ENCODE assay signal across 11 mouse cellular contexts in genomic region chr5:25956611-25957010, GRCm38 (mm10). TPM values are rescaled to one million over a fixed set of nuclear protein-coding genes. Genes with fewer than 3 reads are reported as not detected.
DNase-seq lines count a peak whose midpoint lies in the region; ATAC-seq lines count a peak whose summit lies in the region.
"Not testable (repeated sequence)": the region's sequence is repeated elsewhere in the genome, so short reads cannot be mapped to it uniquely, and the experiment has no call there.
"Had no signal": no experiment of that assay in that cellular context is flagged by ENCODE, and none has a peak within 500 bp of the region (broad histone marks: within the 10 kb centered on the region; RNA-seq: fewer than 3 reads in every experiment).

No protein-coding gene starts in this region.

- not testable (repeated sequence) for H3K4me1 ChIP-seq in embryonic facial prominence, embryonic 12.5 days; hindbrain, embryonic 15.5 days (replicated peaks); limb, embryonic 11.5 days (ENCODE audit: control insufficient read depth, insufficient read depth, low read length); midbrain, embryonic 13.5 days (replicated peaks)

- not testable (repeated sequence) for H3K36me3 ChIP-seq in embryonic facial prominence, embryonic 12.5 days; hindbrain, embryonic 15.5 days; limb, embryonic 11.5 days (ENCODE audit: control insufficient read depth, insufficient read depth, low read length); midbrain, embryonic 13.5 days

- 37% methylated on average over 31 of the region's 32 CpGs for WGBS in embryonic facial prominence, embryonic 12.5 days
- WGBS in hindbrain, embryonic 15.5 days = 35% methylated on average over 32 of the region's 32 CpGs
- WGBS in limb, embryonic 11.5 days = 24% methylated on average over 32 of the region's 32 CpGs
- WGBS in midbrain, embryonic 13.5 days = 40% methylated on average over 32 of the region's 32 CpGs

- ATAC-seq in embryonic facial prominence, embryonic 12.5 days (ENCODE audit: insufficient number of reproducible peaks, insufficient read depth, low FRiP score, low TSS enrichment) = not testable (repeated sequence)
- peak; percentile 25; the same call in 1 of the 2 replicates for ATAC-seq in granulocyte monocyte progenitor cell, adult 5-6 weeks (replicated peaks; ENCODE audit: poor library complexity, severe bottlenecking)
- peak; percentile 71; the same call in 1 of the 2 replicates for ATAC-seq in hindbrain, embryonic 15.5 days (ENCODE audit: low FRiP score, low read depth)
- ATAC-seq in limb, embryonic 11.5 days (ENCODE audit: insufficient number of reproducible peaks, low FRiP score, low TSS enrichment, low read depth) = 0 out of 2 replicates have a peak, but pooled peaks have one; percentile 51
- peak; percentile 83 for ATAC-seq in midbrain, embryonic 13.5 days

- H3K9ac ChIP-seq in embryonic facial prominence, embryonic 12.5 days; hindbrain, embryonic 15.5 days; limb, embryonic 11.5 days (ENCODE audit: low read length); midbrain, embryonic 13.5 days (replicated peaks): not testable (repeated sequence)

- not testable (repeated sequence) for H3K4me3 ChIP-seq in embryonic facial prominence, embryonic 12.5 days; limb, embryonic 11.5 days (ENCODE audit: low read depth, low read length)
- peak overlapping the region; percentile 25 for H3K4me3 ChIP-seq in hindbrain, embryonic 15.5 days
- H3K4me3 ChIP-seq in midbrain, embryonic 13.5 days (replicated peaks) = peak overlapping the region; percentile 23

- peak overlapping the region; percentile 35 for H3K4me2 ChIP-seq in embryonic facial prominence, embryonic 12.5 days (replicated peaks)
- H3K4me2 ChIP-seq in hindbrain, embryonic 15.5 days = peak overlapping the region; percentile 47
- H3K4me2 ChIP-seq in limb, embryonic 11.5 days (ENCODE audit: low read depth, severe bottlenecking) = peak overlapping the region; percentile 27; the same call in 1 of the 2 replicates
- H3K4me2 ChIP-seq in midbrain, embryonic 13.5 days (replicated peaks) = peak overlapping the region; percentile 43

- not testable (repeated sequence) for H3K9me3 ChIP-seq in embryonic facial prominence, embryonic 12.5 days; hindbrain, embryonic 15.5 days; limb, embryonic 11.5 days (ENCODE audit: control insufficient read depth, low read length); midbrain, embryonic 13.5 days

- peak; percentile 29 for DNase-seq in adrenal gland, postnatal 14 days
- DNase-seq in limb, embryonic 11.5 days (ENCODE audit: low spot score) = peak; percentile 32
- DNase-seq in ovary, adult 18-20 months (ENCODE audit: low spot score) = peak; percentile 31

- H3K27ac ChIP-seq in embryonic facial prominence, embryonic 12.5 days; hindbrain, embryonic 15.5 days (replicated peaks); limb, embryonic 11.5 days (replicated peaks; ENCODE audit: low read depth, low read length); midbrain, embryonic 13.5 days: not testable (repeated sequence)

- H3K27me3 ChIP-seq in embryonic facial prominence, embryonic 12.5 days; hindbrain, embryonic 15.5 days; limb, embryonic 11.5 days (ENCODE audit: control insufficient read depth, insufficient read depth, low read length); midbrain, embryonic 13.5 days: not testable (repeated sequence)

RNA-seq across cellular contexts. Expression of gene Gm21671, which starts 2.4 kb away (rescaled TPM):
- total RNA-seq in adrenal gland, postnatal 14 days (2021) = not detected in 2 replicates
- polyA plus RNA-seq in embryonic facial prominence, embryonic 12.5 days (2016; fragmentation: Nextera tagmentation; extraction: Ambion mirVana) = not detected in 2 replicates
- total RNA-seq in granulocyte monocyte progenitor cell, adult 5-6 weeks (2014; fragmentation: Nextera tagmentation) = not detected in 2 replicates
- not detected in 2 replicates for total RNA-seq in granulocyte monocyte progenitor cell, adult 5-6 weeks (2017)
- polyA plus RNA-seq in hindbrain, embryonic 15.5 days (2015; fragmentation: Nextera tagmentation; extraction: Ambion mirVana) = 0.10 and 0.18 TPM in 2 replicates
- polyA plus RNA-seq in limb, embryonic 11.5 days (2014; fragmentation: Nextera tagmentation; extraction: Ambion mirVana) = not detected in 2 replicates
- polyA plus RNA-seq in midbrain, embryonic 13.5 days (2015; fragmentation: Nextera tagmentation; extraction: Ambion mirVana) = 0.07 TPM in 1 of 2 replicates, not detected in the other
- total RNA-seq: gastrocnemius, adult 8-10 months; heart, postnatal 25 days; left cerebral cortex, adult 2 months; megakaryocyte-erythroid progenitor cell, adult 5-6 weeks had no signal

RNA-seq across cellular contexts. Expression of gene Gm21663, which starts 14.4 kb away (rescaled TPM):
- total RNA-seq in adrenal gland, postnatal 14 days (2021) = not detected in 2 replicates
- not detected in 2 replicates for polyA plus RNA-seq in embryonic facial prominence, embryonic 12.5 days (2016; fragmentation: Nextera tagmentation; extraction: Ambion mirVana)
- total RNA-seq in granulocyte monocyte progenitor cell, adult 5-6 weeks (2014; fragmentation: Nextera tagmentation) = not detected in 2 replicates
- not detected in 2 replicates for total RNA-seq in granulocyte monocyte progenitor cell, adult 5-6 weeks (2017)
- polyA plus RNA-seq in hindbrain, embryonic 15.5 days (2015; fragmentation: Nextera tagmentation; extraction: Ambion mirVana) = not detected in 2 replicates
- not detected in 2 replicates for polyA plus RNA-seq in limb, embryonic 11.5 days (2014; fragmentation: Nextera tagmentation; extraction: Ambion mirVana)
- not detected in 2 replicates for polyA plus RNA-seq in midbrain, embryonic 13.5 days (2015; fragmentation: Nextera tagmentation; extraction: Ambion mirVana)
- total RNA-seq: gastrocnemius, adult 8-10 months; heart, postnatal 25 days; left cerebral cortex, adult 2 months; megakaryocyte-erythroid progenitor cell, adult 5-6 weeks had no signal

RNA-seq across cellular contexts. Expression of gene Gm21680, which starts 15.9 kb away (rescaled TPM):
- total RNA-seq in adrenal gland, postnatal 14 days (2021) = not detected in 2 replicates
- polyA plus RNA-seq in embryonic facial prominence, embryonic 12.5 days (2016; fragmentation: Nextera tagmentation; extraction: Ambion mirVana) = not detected in 2 replicates
- total RNA-seq in granulocyte monocyte progenitor cell, adult 5-6 weeks (2014; fragmentation: Nextera tagmentation) = not detected in 2 replicates
- not detected in 2 replicates for total RNA-seq in granulocyte monocyte progenitor cell, adult 5-6 weeks (2017)
- 0.21 and 0.30 TPM in 2 replicates for polyA plus RNA-seq in hindbrain, embryonic 15.5 days (2015; fragmentation: Nextera tagmentation; extraction: Ambion mirVana)
- not detected in 2 replicates for polyA plus RNA-seq in limb, embryonic 11.5 days (2014; fragmentation: Nextera tagmentation; extraction: Ambion mirVana)
- 0.08 and 0.09 TPM in 2 replicates for polyA plus RNA-seq in midbrain, embryonic 13.5 days (2015; fragmentation: Nextera tagmentation; extraction: Ambion mirVana)
- total RNA-seq: gastrocnemius, adult 8-10 months; heart, postnatal 25 days; left cerebral cortex, adult 2 months; megakaryocyte-erythroid progenitor cell, adult 5-6 weeks had no signal

RNA-seq across cellular contexts. Expression of gene Gm21698, which starts 31.8 kb away (rescaled TPM):
- total RNA-seq in adrenal gland, postnatal 14 days (2021) = not detected in 2 replicates
- 0.08 TPM in 1 of 2 replicates, not detected in the other for polyA plus RNA-seq in embryonic facial prominence, embryonic 12.5 days (2016; fragmentation: Nextera tagmentation; extraction: Ambion mirVana)
- not detected in 2 replicates for total RNA-seq in granulocyte monocyte progenitor cell, adult 5-6 weeks (2014; fragmentation: Nextera tagmentation)
- not detected in 2 replicates for total RNA-seq in granulocyte monocyte progenitor cell, adult 5-6 weeks (2017)
- polyA plus RNA-seq in hindbrain, embryonic 15.5 days (2015; fragmentation: Nextera tagmentation; extraction: Ambion mirVana) = 0.21 and 0.37 TPM in 2 replicates
- polyA plus RNA-seq in limb, embryonic 11.5 days (2014; fragmentation: Nextera tagmentation; extraction: Ambion mirVana) = not detected in 2 replicates
- 0.13 and 0.24 TPM in 2 replicates for polyA plus RNA-seq in midbrain, embryonic 13.5 days (2015; fragmentation: Nextera tagmentation; extraction: Ambion mirVana)
- total RNA-seq: gastrocnemius, adult 8-10 months; heart, postnatal 25 days; left cerebral cortex, adult 2 months; megakaryocyte-erythroid progenitor cell, adult 5-6 weeks had no signal

RNA-seq across cellular contexts. Expression of gene Gm1979, which starts 48.0 kb away (rescaled TPM):
- not detected in 2 replicates for total RNA-seq in adrenal gland, postnatal 14 days (2021)
- 0.13 TPM in 1 of 2 replicates, not detected in the other for polyA plus RNA-seq in embryonic facial prominence, embryonic 12.5 days (2016; fragmentation: Nextera tagmentation; extraction: Ambion mirVana)
- total RNA-seq in granulocyte monocyte progenitor cell, adult 5-6 weeks (2014; fragmentation: Nextera tagmentation) = not detected in 2 replicates
- total RNA-seq in granulocyte monocyte progenitor cell, adult 5-6 weeks (2017) = not detected in 2 replicates
- polyA plus RNA-seq in hindbrain, embryonic 15.5 days (2015; fragmentation: Nextera tagmentation; extraction: Ambion mirVana) = 0.31 and 0.33 TPM in 2 replicates
- polyA plus RNA-seq in limb, embryonic 11.5 days (2014; fragmentation: Nextera tagmentation; extraction: Ambion mirVana) = not detected in 2 replicates
- polyA plus RNA-seq in midbrain, embryonic 13.5 days (2015; fragmentation: Nextera tagmentation; extraction: Ambion mirVana) = 0.24 TPM in 1 of 2 replicates, not detected in the other
- total RNA-seq: gastrocnemius, adult 8-10 months; heart, postnatal 25 days; left cerebral cortex, adult 2 months; megakaryocyte-erythroid progenitor cell, adult 5-6 weeks had no signal
